Mouse (Mus musculus): ENCODE data around the gene Myl7. TPM values are rescaled to one million over a fixed set of nuclear protein-coding genes. Genes with fewer than 3 reads are reported as not detected.
"Not testable (repeated sequence)": the region's sequence is repeated elsewhere in the genome, so short reads cannot be mapped to it uniquely, and the experiment has no call there.

Myl7 gene
- polyA plus RNA-seq, 1 experiment = 68.0 TPM

DNA sequence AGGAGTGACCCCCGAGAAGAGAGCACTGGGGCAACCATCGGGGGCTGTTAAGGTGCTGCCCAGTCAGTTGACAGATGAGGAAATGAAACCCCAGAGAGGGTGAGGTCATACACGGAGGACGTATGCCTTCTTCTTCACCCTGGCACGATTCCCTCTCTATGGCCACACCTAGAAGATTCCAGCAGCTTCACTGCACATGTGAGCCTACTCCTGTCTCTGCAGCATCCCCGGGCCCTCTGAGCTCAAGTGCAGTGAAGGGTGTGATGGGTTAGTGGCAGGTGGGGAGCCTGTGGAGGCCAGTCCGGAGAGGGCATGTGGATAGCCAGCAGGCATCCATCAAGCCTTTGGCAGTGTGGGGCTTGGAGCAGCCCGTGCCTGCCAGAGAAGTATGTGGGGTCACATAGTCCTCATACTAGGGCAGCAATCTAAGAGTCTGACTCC, 6.4 kb downstream of the Myl7 start:
- DNase-seq = no peak
- Histone ChIP-seq H3K27me3 (ENCODE audit: control insufficient read depth, insufficient read depth, low read length) (no peaks in the 10 kb centered on the region), H3K27ac (ENCODE audit: control insufficient read depth, insufficient read depth, low read length) (no peak overlapping the region), H3K4me3 (ENCODE audit: control insufficient read depth, insufficient read depth, low read length) (no peak overlapping the region), H3K36me3 (ENCODE audit: control insufficient read depth, insufficient read depth, low read length) (no peaks in the 10 kb centered on the region), H3K4me1 (replicated peaks; ENCODE audit: control insufficient read depth, insufficient read depth, low read length) (no peaks in the 10 kb centered on the region)
- no peak for TF ChIP-seq CTCF (IDR thresholded peaks at IDR 0.05; ENCODE audit: borderline replicate concordance, control insufficient read depth, extremely low read depth, insufficient read depth, low read length, poor library complexity)
- WGBS = 39% methylated on average over 8 of the region's 8 CpGs

DNA sequence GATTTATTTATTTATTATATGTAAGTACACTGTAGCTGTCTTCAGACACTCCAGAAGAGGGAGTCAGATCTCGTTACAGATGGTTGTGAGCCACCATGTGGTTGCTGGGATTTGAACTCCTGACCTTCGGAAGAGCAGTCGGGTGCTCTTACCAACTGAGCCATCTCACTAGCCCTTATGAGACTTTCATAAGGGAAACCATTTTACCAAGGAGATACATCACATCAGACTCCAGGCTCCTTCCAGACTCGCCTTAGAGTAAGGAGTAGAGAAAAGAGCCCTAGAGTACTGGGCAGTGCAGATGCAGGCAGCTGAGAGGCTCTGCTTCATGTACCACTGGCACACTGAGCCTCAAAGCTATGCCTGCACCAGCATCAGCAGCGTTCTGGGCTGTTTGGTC, 10.0 kb downstream of the Myl7 start:
- H3K4me3 ChIP-seq (ENCODE audit: control insufficient read depth, insufficient read depth, low read length); H3K27me3 ChIP-seq (ENCODE audit: control insufficient read depth, insufficient read depth, low read length); H3K36me3 ChIP-seq (ENCODE audit: control insufficient read depth, insufficient read depth, low read length); H3K27ac ChIP-seq (ENCODE audit: control insufficient read depth, insufficient read depth, low read length); H3K4me1 ChIP-seq (replicated peaks; ENCODE audit: control insufficient read depth, insufficient read depth, low read length); DNase-seq: not testable (repeated sequence)
- WGBS = 91% methylated on average over 5 of the region's 5 CpGs

DNA sequence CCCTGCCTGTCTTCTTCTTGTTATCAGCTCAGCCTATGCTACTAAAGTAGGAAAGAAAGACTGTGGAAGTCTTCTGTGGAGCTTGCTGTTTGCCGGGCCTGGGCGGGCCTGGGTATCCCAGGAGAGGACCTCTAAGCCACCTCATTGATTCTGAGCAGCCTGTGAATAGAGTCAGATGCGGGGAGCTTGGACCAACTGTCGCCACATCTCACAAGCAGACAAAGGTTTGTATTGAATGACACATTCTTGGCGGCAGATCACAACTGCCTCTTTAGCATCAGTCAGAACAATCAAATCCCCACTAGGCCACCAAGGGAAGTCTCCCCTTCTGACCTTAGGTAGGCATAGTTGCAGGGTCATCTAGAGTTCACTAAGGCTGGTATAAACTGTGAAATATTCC, 11.3 kb downstream of the Myl7 start:
- no peak overlapping the region for H3K4me3 ChIP-seq (ENCODE audit: control insufficient read depth, insufficient read depth, low read length)
- WGBS = 96% methylated on average over 5 of the region's 5 CpGs
- no peaks in the 10 kb centered on the region for H3K27me3 ChIP-seq (ENCODE audit: control insufficient read depth, insufficient read depth, low read length)
- H3K27ac ChIP-seq (ENCODE audit: control insufficient read depth, insufficient read depth, low read length) = no peak overlapping the region
- no peak for DNase-seq
- no peaks in the 10 kb centered on the region for H3K36me3 ChIP-seq (ENCODE audit: control insufficient read depth, insufficient read depth, low read length)
- TF ChIP-seq POLR2A (IDR thresholded peaks at IDR 0.05; ENCODE audit: control insufficient read depth, extremely low read depth, insufficient read depth, low read length, poor library complexity) = no peak
- TF ChIP-seq CTCF (IDR thresholded peaks at IDR 0.05; ENCODE audit: borderline replicate concordance, control insufficient read depth, extremely low read depth, insufficient read depth, low read length, poor library complexity) = no peak
- H3K4me1 ChIP-seq (replicated peaks; ENCODE audit: control insufficient read depth, insufficient read depth, low read length) = no peaks in the 10 kb centered on the region

GRCm38 (mm10) chr11:5886187-5886586, 12.4 kb downstream of the Myl7 start:
- no peak overlapping the region for H3K27ac ChIP-seq (ENCODE audit: control insufficient read depth, insufficient read depth, low read length)
- no peaks in the 10 kb centered on the region for H3K36me3 ChIP-seq (ENCODE audit: control insufficient read depth, insufficient read depth, low read length)
- peak; percentile 66; the same call in 1 of the 2 replicates for TF ChIP-seq CTCF (IDR thresholded peaks at IDR 0.05; ENCODE audit: borderline replicate concordance, control insufficient read depth, extremely low read depth, insufficient read depth, low read length, poor library complexity)
- no peak for TF ChIP-seq POLR2A (IDR thresholded peaks at IDR 0.05; ENCODE audit: control insufficient read depth, extremely low read depth, insufficient read depth, low read length, poor library complexity)
- no peaks in the 10 kb centered on the region for H3K4me1 ChIP-seq (replicated peaks; ENCODE audit: control insufficient read depth, insufficient read depth, low read length)
- no peaks in the 10 kb centered on the region for H3K27me3 ChIP-seq (ENCODE audit: control insufficient read depth, insufficient read depth, low read length)
- no peak overlapping the region for H3K4me3 ChIP-seq (ENCODE audit: control insufficient read depth, insufficient read depth, low read length)
- WGBS = 23% methylated on average over 9 of the region's 9 CpGs
- DNase-seq = peak; percentile 58

DNA sequence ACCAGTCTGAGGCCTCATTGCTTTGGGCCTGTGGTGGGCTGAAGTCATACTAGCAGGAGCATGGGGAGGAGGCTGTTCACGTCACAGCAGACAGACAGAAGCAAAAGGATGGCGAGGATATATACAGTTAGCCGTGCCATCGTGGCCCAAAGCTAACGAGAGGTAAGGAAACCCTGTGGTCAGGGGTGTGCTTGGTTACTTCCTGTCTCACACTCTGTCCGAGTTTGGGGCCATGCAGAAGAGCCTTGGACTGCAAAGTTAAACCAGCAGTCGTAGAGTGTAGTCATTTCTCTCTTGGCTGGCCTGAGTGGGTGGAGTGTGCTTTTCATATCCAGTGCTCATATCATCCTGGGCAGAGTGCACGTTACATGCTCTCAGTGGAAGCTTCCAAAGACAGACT, 16.1 kb downstream of the Myl7 start:
- no peaks in the 10 kb centered on the region for H3K36me3 ChIP-seq (ENCODE audit: control insufficient read depth, insufficient read depth, low read length)
- no peaks in the 10 kb centered on the region for H3K27me3 ChIP-seq (ENCODE audit: control insufficient read depth, insufficient read depth, low read length)
- WGBS = 38% methylated on average over 8 of the region's 8 CpGs
- no peak for TF ChIP-seq CTCF (IDR thresholded peaks at IDR 0.05; ENCODE audit: borderline replicate concordance, control insufficient read depth, extremely low read depth, insufficient read depth, low read length, poor library complexity)
- TF ChIP-seq POLR2A (IDR thresholded peaks at IDR 0.05; ENCODE audit: control insufficient read depth, extremely low read depth, insufficient read depth, low read length, poor library complexity) = no peak
- peaks cover 3% of the 10 kb centered on the region for H3K4me1 ChIP-seq (replicated peaks; ENCODE audit: control insufficient read depth, insufficient read depth, low read length)
- no peak overlapping the region for H3K4me3 ChIP-seq (ENCODE audit: control insufficient read depth, insufficient read depth, low read length)
- no peak overlapping the region for H3K27ac ChIP-seq (ENCODE audit: control insufficient read depth, insufficient read depth, low read length)
- DNase-seq = no peak

GRCm38 (mm10) chr11:5879905-5880304, 18.7 kb downstream of the Myl7 start:
- H3K27me3 ChIP-seq (ENCODE audit: control insufficient read depth, insufficient read depth, low read length) = no peaks in the 10 kb centered on the region
- no peak for TF ChIP-seq CTCF (IDR thresholded peaks at IDR 0.05; ENCODE audit: borderline replicate concordance, control insufficient read depth, extremely low read depth, insufficient read depth, low read length, poor library complexity)
- TF ChIP-seq POLR2A (IDR thresholded peaks at IDR 0.05; ENCODE audit: control insufficient read depth, extremely low read depth, insufficient read depth, low read length, poor library complexity) = no peak
- no peak overlapping the region for H3K4me3 ChIP-seq (ENCODE audit: control insufficient read depth, insufficient read depth, low read length)
- no peak overlapping the region for H3K27ac ChIP-seq (ENCODE audit: control insufficient read depth, insufficient read depth, low read length)
- H3K4me1 ChIP-seq (replicated peaks; ENCODE audit: control insufficient read depth, insufficient read depth, low read length) = peaks cover 10% of the 10 kb centered on the region
- no peaks in the 10 kb centered on the region for H3K36me3 ChIP-seq (ENCODE audit: control insufficient read depth, insufficient read depth, low read length)
- peak; percentile 59 for DNase-seq
- 96% methylated on average over 5 of the region's 5 CpGs for WGBS

DNA sequence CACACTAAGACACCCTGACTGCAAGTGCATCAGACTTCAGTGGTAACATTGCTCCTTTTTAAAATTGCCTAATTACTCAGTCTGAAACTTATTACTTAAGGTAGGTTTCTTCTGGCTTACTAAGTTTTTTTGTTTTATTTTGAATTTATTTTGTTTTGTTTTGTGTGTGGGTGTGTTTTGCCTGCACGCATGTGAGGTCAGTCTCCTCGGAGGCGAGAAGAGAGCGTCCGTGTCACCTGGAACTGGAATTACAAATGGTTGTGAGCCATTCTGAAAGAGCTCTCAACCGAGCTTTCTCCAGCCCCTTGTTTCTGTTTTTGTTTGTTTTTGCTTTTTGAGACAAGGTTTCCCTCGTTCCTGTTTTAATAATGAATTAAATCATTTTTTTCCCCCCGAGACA, 19.9 kb downstream of the Myl7 start:
- DNase-seq = no peak
- H3K4me1 ChIP-seq (replicated peaks; ENCODE audit: control insufficient read depth, insufficient read depth, low read length) = peaks cover 10% of the 10 kb centered on the region
- H3K4me3 ChIP-seq (ENCODE audit: control insufficient read depth, insufficient read depth, low read length) = no peak overlapping the region
- no peaks in the 10 kb centered on the region for H3K27me3 ChIP-seq (ENCODE audit: control insufficient read depth, insufficient read depth, low read length)
- WGBS = 71% methylated on average over 8 of the region's 8 CpGs
- H3K27ac ChIP-seq (ENCODE audit: control insufficient read depth, insufficient read depth, low read length) = no peak overlapping the region
- no peak for TF ChIP-seq POLR2A (IDR thresholded peaks at IDR 0.05; ENCODE audit: control insufficient read depth, extremely low read depth, insufficient read depth, low read length, poor library complexity)
- H3K36me3 ChIP-seq (ENCODE audit: control insufficient read depth, insufficient read depth, low read length) = no peaks in the 10 kb centered on the region
